7 mouse cellular contexts compared by ENCODE assay signal in the genomic region with DNA sequence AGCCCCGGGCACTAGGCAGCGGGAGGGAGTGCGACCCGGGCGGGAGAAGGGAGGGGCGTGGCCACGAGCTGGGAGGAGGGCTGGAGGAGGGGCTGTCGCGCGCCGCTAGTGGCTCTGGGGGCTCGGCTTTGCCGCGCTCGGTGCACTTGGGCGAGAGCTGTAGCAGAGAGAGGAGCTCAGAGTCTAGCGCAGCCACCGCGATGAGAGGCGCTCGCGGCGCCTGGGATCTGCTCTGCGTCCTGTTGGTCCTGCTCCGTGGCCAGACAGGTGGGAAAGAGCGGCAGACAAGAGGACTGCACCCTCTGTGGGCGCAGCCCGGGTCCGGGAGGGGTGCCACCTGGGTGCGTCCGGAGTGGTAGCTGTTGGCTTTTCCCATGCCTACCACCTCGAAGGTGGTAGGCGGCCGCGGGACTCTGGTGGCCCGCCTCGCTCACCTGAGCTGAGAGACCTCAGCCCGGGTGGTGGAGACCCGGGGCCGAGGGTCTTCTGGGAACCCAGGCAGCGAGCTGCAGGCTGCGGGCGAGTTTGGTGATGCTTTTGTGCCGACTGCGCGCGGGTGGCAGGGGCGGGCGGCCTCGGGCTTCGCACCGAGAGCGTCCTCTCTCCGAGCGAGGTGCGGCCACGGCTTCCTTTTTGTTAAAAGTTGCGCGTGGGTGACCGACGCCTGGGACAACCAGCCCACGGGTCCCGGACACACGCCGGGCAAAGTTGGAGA. TPM values are rescaled to one million over a fixed set of nuclear protein-coding genes. Genes with fewer than 3 reads are reported as not detected.
DNase-seq lines count a peak whose midpoint lies in the region; ATAC-seq lines count a peak whose summit lies in the region.

A gene (plus strand): TSS at position 65 of the 715 bp plus-strand sequence.

- H3K27me3 ChIP-seq in erythroblast, embryonic 14.5 days (ENCODE audit: control insufficient read depth): peaks cover 38% of the 10 kb centered on the region
- peaks cover 16% of the 10 kb centered on the region for H3K27me3 ChIP-seq in heart, embryonic 14.5 days (ENCODE audit: control insufficient read depth, insufficient read depth, low read length)
- peaks cover 28% of the 10 kb centered on the region for H3K27me3 ChIP-seq in liver, embryonic 12.5 days (replicated peaks)
- 0 out of 2 replicates have a peak, but pooled peaks cover 3% of the 10 kb centered on the region for H3K27me3 ChIP-seq in neural tube, embryonic 11.5 days (ENCODE audit: control insufficient read depth, insufficient read depth, low read length)
- 0 out of 2 replicates have a peak, but pooled peaks cover 3% of the 10 kb centered on the region for H3K27me3 ChIP-seq in stomach, embryonic 16.5 days (ENCODE audit: control insufficient read depth, insufficient read depth, low read length)

- peak within 1 kb of the TSS; percentile 100 for H3K4me2 ChIP-seq in heart, embryonic 14.5 days (ENCODE audit: low read length)
- H3K4me2 ChIP-seq in liver, embryonic 12.5 days: peak within 1 kb of the TSS; percentile 98
- peak within 1 kb of the TSS; percentile 99 for H3K4me2 ChIP-seq in neural tube, embryonic 11.5 days (ENCODE audit: low read depth)
- H3K4me2 ChIP-seq in stomach, embryonic 16.5 days (ENCODE audit: low read depth, low read length): peak within 1 kb of the TSS; percentile 99

- peak; percentile 54 for DNase-seq in c-Kit-positive CD71-positive TER-119-positive erythroid progenitor cells, embryonic 14.5 days (ENCODE audit: low spot score)
- DNase-seq in kidney, postnatal 10 days: peak; percentile 91
- peak; percentile 91 for DNase-seq in neural tube, embryonic 11.5 days (ENCODE audit: low spot score)

- H3K4me1 ChIP-seq in erythroblast, embryonic 14.5 days (ENCODE audit: control insufficient read depth): peaks cover 52% of the 10 kb centered on the region
- H3K4me1 ChIP-seq in heart, embryonic 14.5 days (ENCODE audit: control insufficient read depth in 2 of 2, insufficient read depth in 2 of 2, low read length in 2 of 2): peaks cover 4 to 8% of the 10 kb centered on the region in 2 experiments; a peak in 3 of 4 replicates
- peaks cover 60% of the 10 kb centered on the region for H3K4me1 ChIP-seq in liver, embryonic 12.5 days
- peaks cover 7% of the 10 kb centered on the region for H3K4me1 ChIP-seq in neural tube, embryonic 11.5 days (ENCODE audit: control insufficient read depth, insufficient read depth, low read length)
- peaks cover 13% of the 10 kb centered on the region; the same call in 1 of the 2 replicates for H3K4me1 ChIP-seq in stomach, embryonic 16.5 days (ENCODE audit: control insufficient read depth, insufficient read depth, low read length)

- H3K27ac ChIP-seq in heart, embryonic 14.5 days (replicated peaks in 1 of 2; ENCODE audit: control insufficient read depth in 1 of 2, insufficient read depth in 1 of 2, low read depth in 2 of 2, low read length in 2 of 2): peak within 1 kb of the TSS in 1 of 2 experiments; percentile 50; a peak in 1 of 4 replicates
- peak within 1 kb of the TSS; percentile 53 for H3K27ac ChIP-seq in liver, embryonic 12.5 days
- H3K27ac ChIP-seq in neural tube, embryonic 11.5 days (ENCODE audit: low read depth, low read length): peak within 1 kb of the TSS; percentile 60
- peak within 1 kb of the TSS; percentile 74 for H3K27ac ChIP-seq in stomach, embryonic 16.5 days (ENCODE audit: low read length)

- H3K4me3 ChIP-seq in erythroblast, embryonic 14.5 days (replicated peaks): peak within 1 kb of the TSS; percentile 64
- peak within 1 kb of the TSS; percentile 51 to 67 for H3K4me3 ChIP-seq in heart, embryonic 14.5 days (ENCODE audit: control insufficient read depth in 1 of 2, insufficient read depth in 1 of 2, low read depth in 1 of 2, low read length in 2 of 2)
- H3K4me3 ChIP-seq in liver, embryonic 12.5 days: peak within 1 kb of the TSS; percentile 71
- H3K4me3 ChIP-seq in neural tube, embryonic 11.5 days (ENCODE audit: low read depth, low read length): peak within 1 kb of the TSS; percentile 66
- H3K4me3 ChIP-seq in stomach, embryonic 16.5 days (replicated peaks; ENCODE audit: low read length): peak within 1 kb of the TSS; percentile 64

- peak within 1 kb of the TSS; percentile 79 for H3K9ac ChIP-seq in heart, embryonic 14.5 days (ENCODE audit: low read length)
- H3K9ac ChIP-seq in liver, embryonic 12.5 days: peak within 1 kb of the TSS; percentile 70
- peak within 1 kb of the TSS; percentile 78 for H3K9ac ChIP-seq in neural tube, embryonic 11.5 days (ENCODE audit: low read length)
- peak within 1 kb of the TSS; percentile 80 for H3K9ac ChIP-seq in stomach, embryonic 16.5 days (ENCODE audit: low read length)

- ATAC-seq in heart, embryonic 14.5 days (ENCODE audit: insufficient number of reproducible peaks, insufficient read depth, low FRiP score, low read depth): peak; percentile 90
- ATAC-seq in liver, embryonic 12.5 days: peak; percentile 86
- peak; percentile 94 for ATAC-seq in neural tube, embryonic 11.5 days (ENCODE audit: insufficient read depth, low FRiP score, low TSS enrichment)
- ATAC-seq in stomach, embryonic 16.5 days (ENCODE audit: insufficient read depth, low FRiP score): peak; percentile 91

- no peaks in the 10 kb centered on the region for H3K9me3 ChIP-seq in erythroblast, embryonic 14.5 days (ENCODE audit: control insufficient read depth, low read length)
- H3K9me3 ChIP-seq in heart, embryonic 14.5 days (ENCODE audit: control insufficient read depth, low read length): no peaks in the 10 kb centered on the region
- no peaks in the 10 kb centered on the region for H3K9me3 ChIP-seq in liver, embryonic 12.5 days (replicated peaks)
- no peaks in the 10 kb centered on the region for H3K9me3 ChIP-seq in neural tube, embryonic 11.5 days (ENCODE audit: control insufficient read depth, low read length)
- no peaks in the 10 kb centered on the region for H3K9me3 ChIP-seq in stomach, embryonic 16.5 days (replicated peaks; ENCODE audit: control insufficient read depth, low read length)

- no peaks in the 10 kb centered on the region for H3K36me3 ChIP-seq in erythroblast, embryonic 14.5 days (ENCODE audit: control insufficient read depth)
- no peaks in the 10 kb centered on the region for H3K36me3 ChIP-seq in heart, embryonic 14.5 days (ENCODE audit: control insufficient read depth, insufficient read depth, low read length)
- H3K36me3 ChIP-seq in liver, embryonic 12.5 days: no peaks in the 10 kb centered on the region
- no peaks in the 10 kb centered on the region for H3K36me3 ChIP-seq in neural tube, embryonic 11.5 days (ENCODE audit: control insufficient read depth, insufficient read depth, low read length)
- no peaks in the 10 kb centered on the region for H3K36me3 ChIP-seq in stomach, embryonic 16.5 days (ENCODE audit: control insufficient read depth, insufficient read depth, low read length)

- WGBS in heart, embryonic 14.5 days: under 1% methylated on average over 57 of the region's 65 CpGs
- WGBS in liver, embryonic 12.5 days (ENCODE audit: insufficient replicate concordance): under 1% methylated on average over 64 of the region's 65 CpGs
- under 1% methylated on average over 52 of the region's 65 CpGs for WGBS in neural tube, embryonic 11.5 days
- WGBS in stomach, embryonic 16.5 days: under 1% methylated on average over 64 of the region's 65 CpGs

RNA-seq across cellular contexts. Expression of the gene that starts here (rescaled TPM):
- polyA plus RNA-seq in erythroblast, embryonic 14.5 days (2012): 0.02 and 0.07 TPM in 2 replicates
- polyA plus RNA-seq in heart, embryonic 14.5 days (2014; fragmentation: Nextera tagmentation; extraction: Ambion mirVana): 13.1 TPM in 2 replicates
- 25.6 and 25.8 TPM in 2 replicates for polyA plus RNA-seq in liver, embryonic 12.5 days (2016; fragmentation: Nextera tagmentation; extraction: Ambion mirVana)
- 21.4 and 25.5 TPM in 2 replicates for polyA plus RNA-seq in neural tube, embryonic 11.5 days (2014; fragmentation: Nextera tagmentation; extraction: Ambion mirVana)
- polyA plus RNA-seq in stomach, embryonic 16.5 days (2015; fragmentation: Nextera tagmentation; extraction: Ambion mirVana): 47.0 and 55.5 TPM in 2 replicates

Comparison
In these comparisons a context has a peak if more than half of its experiments do, and no peak if none do; other contexts are left out.
1. RNA of the gene that starts here (polyA plus RNA-seq): 47.0 to 55.5 TPM in stomach, embryonic 16.5 days, 25.6 to 25.8 TPM in liver, embryonic 12.5 days, 21.4 to 25.5 TPM in neural tube, embryonic 11.5 days and 13.1 TPM in heart, embryonic 14.5 days; 0.02 to 0.07 TPM in erythroblast, embryonic 14.5 days; every median in the first group is over 10 times any median in the second.
2. Peak in every context shown above with its lines, with median percentiles within 50 percentile points of each other: DNase-seq, H3K4me3 ChIP-seq, ATAC-seq, H3K4me2 ChIP-seq and H3K9ac ChIP-seq.